Mouse (Mus musculus): ENCODE measurements at regions not wholly inside any gene's neighbourhood (a gene's known extent, or its start where the extent isn't known, plus 50 kb on each side); places are given as distances from the start of the nearest gene placed in this dataset.

DNA sequence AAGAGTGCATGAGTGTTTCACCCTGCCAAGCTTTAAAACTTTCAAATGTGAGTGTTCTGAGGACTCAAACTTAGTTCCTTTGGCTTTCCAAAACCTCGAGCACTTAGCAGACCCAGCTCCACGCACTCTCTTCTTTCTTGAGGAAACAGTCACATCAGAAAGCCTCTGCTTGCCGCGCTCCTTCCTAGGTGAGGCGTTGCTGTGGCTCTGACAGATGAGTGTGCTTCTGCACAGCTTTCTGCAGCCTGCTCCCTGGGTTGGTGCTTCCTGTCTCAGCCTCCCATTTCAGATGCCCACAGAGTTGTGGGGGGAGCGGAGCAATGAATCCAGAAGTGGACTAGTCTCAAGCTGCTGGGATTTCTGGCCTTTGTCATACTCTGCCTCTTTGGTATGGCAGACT is 95.3 kb upstream of the Id2 start:
- no peaks in the 10 kb centered on the region for H3K36me3 ChIP-seq (ENCODE audit: insufficient read depth, low read length)
- no peak overlapping the region for H3K9ac ChIP-seq (replicated peaks; ENCODE audit: low read length)
- no peak for ATAC-seq
- no peaks in the 10 kb centered on the region for H3K9me3 ChIP-seq (ENCODE audit: low read length)
- TF ChIP-seq CTCF (IDR thresholded peaks at IDR 0.05; ENCODE audit: low read depth): no peak
- DNase-seq (ENCODE audit: low spot score): no peak
- H3K4me2 ChIP-seq (ENCODE audit: low read depth, low read length): no peak overlapping the region
- H3K4me3 ChIP-seq (ENCODE audit: low read length): no peak overlapping the region
- H3K4me1 ChIP-seq (ENCODE audit: insufficient read depth, low read length): no peaks in the 10 kb centered on the region
- H3K27ac ChIP-seq: no peak overlapping the region
- no peaks in the 10 kb centered on the region for H3K27me3 ChIP-seq (ENCODE audit: insufficient read depth, low read length)
- 93% methylated on average over 6 of the region's 6 CpGs for WGBS

DNA sequence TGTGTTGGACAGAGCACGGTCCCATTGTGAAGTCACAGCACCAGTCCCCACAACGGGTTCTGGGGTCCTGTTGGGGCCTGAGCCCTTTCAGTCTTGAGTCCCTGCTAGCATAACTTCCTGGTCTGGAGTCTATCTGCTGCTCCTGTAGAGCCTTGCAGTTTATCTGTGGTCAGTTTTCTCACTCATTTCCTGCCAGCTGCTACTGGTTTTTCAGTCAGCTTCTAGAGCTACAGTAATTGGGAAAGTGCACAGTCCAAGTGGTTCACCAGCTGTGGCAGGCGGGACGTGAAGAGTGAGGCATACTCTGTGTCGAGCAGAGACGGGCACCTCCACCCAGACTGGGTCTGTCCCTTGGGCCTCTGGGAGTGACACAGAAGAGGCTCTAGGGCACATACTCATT is 93.4 kb upstream of the Id2 start:
- H3K9ac ChIP-seq (replicated peaks; ENCODE audit: low read length): no peak overlapping the region
- H3K9me3 ChIP-seq (ENCODE audit: low read length): no peaks in the 10 kb centered on the region
- no peak overlapping the region for H3K4me2 ChIP-seq (ENCODE audit: low read depth, low read length)
- no peak for DNase-seq (ENCODE audit: low spot score)
- H3K27ac ChIP-seq: no peak overlapping the region
- ATAC-seq: no peak
- H3K36me3 ChIP-seq (ENCODE audit: insufficient read depth, low read length): no peaks in the 10 kb centered on the region
- no peaks in the 10 kb centered on the region for H3K4me1 ChIP-seq (ENCODE audit: insufficient read depth, low read length)
- 63% methylated on average over 6 of the region's 6 CpGs for WGBS
- no peaks in the 10 kb centered on the region for H3K27me3 ChIP-seq (ENCODE audit: insufficient read depth, low read length)
- TF ChIP-seq CTCF (IDR thresholded peaks at IDR 0.05; ENCODE audit: low read depth): no peak
- H3K4me3 ChIP-seq (ENCODE audit: low read length): no peak overlapping the region

DNA sequence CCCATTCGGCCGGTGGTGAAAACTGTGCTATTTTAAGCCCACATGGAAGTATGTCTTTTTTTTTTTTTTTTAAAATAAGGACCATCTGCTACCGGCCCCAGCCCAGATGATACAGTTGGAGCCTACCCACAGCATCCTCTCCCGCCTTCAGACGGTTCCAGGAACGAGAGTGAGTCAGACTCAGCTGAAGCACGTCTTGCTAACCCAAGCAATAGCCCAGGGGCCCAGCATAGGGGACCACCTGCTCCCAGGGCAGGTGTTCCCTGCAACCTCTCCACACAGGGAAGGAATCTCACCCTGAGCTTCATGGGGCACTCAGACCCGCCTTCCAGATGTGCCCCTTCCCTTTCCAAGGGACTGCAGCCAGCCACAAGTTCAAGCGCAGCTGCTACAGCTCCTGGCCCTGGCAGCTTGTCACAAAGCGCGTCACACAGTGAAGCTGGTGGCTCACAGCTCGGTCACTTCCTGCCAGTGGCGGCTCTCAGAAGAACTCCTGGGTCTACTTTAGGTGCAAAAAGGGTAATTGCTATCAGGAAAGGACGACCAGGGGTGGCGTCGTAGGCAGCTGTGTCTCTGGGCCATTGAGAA is 92.3 kb upstream of the Id2 start:
- H3K36me3 ChIP-seq (ENCODE audit: insufficient read depth, low read length): no peaks in the 10 kb centered on the region
- DNase-seq (ENCODE audit: low spot score) (no peak), ATAC-seq (peak; percentile 51; the same call in 1 of the 2 replicates)
- TF ChIP-seq CTCF (IDR thresholded peaks at IDR 0.05; ENCODE audit: low read depth): no peak
- 62% methylated on average over 16 of the region's 16 CpGs for WGBS
- no peak overlapping the region for H3K4me3 ChIP-seq (ENCODE audit: low read length)
- no peak overlapping the region for H3K9ac ChIP-seq (replicated peaks; ENCODE audit: low read length)
- H3K4me1 ChIP-seq (ENCODE audit: insufficient read depth, low read length): no peaks in the 10 kb centered on the region
- H3K4me2 ChIP-seq (ENCODE audit: low read depth, low read length): no peak overlapping the region
- H3K9me3 ChIP-seq (ENCODE audit: low read length): no peaks in the 10 kb centered on the region
- H3K27me3 ChIP-seq (ENCODE audit: insufficient read depth, low read length): no peaks in the 10 kb centered on the region
- H3K27ac ChIP-seq: no peak overlapping the region

DNA sequence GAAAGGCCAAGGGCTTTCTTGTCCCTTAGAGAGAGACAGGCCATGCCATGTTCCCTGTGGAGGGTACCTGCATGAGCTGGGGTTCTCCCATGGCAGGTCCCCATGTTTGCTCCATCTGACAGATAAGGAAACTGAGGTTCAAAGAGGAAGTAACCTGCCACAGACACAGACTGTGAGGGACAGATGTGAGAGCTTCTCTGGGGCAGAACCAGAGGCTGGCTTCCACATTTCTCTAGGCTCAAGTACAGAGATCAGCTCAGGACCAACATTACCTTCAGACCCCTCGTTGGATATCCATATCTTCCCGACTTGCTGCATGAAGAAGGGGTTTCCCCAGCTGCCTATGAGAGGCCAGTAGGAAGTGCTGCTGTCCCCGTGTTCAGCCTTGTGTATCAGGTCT is 91.6 kb upstream of the Id2 start:
- DNase-seq (ENCODE audit: low spot score) (no peak), ATAC-seq (no peak)
- Histone ChIP-seq H3K36me3 (ENCODE audit: insufficient read depth, low read length) (no peaks in the 10 kb centered on the region), H3K4me2 (ENCODE audit: low read depth, low read length) (no peak overlapping the region), H3K27ac (no peak overlapping the region), H3K4me3 (ENCODE audit: low read length) (no peak overlapping the region), H3K9me3 (ENCODE audit: low read length) (no peaks in the 10 kb centered on the region), H3K27me3 (ENCODE audit: insufficient read depth, low read length) (no peaks in the 10 kb centered on the region), H3K4me1 (ENCODE audit: insufficient read depth, low read length) (no peaks in the 10 kb centered on the region), H3K9ac (replicated peaks; ENCODE audit: low read length) (no peak overlapping the region)
- no peak for TF ChIP-seq CTCF (IDR thresholded peaks at IDR 0.05; ENCODE audit: low read depth)
- WGBS: 81% methylated on average over 3 of the region's 3 CpGs

DNA sequence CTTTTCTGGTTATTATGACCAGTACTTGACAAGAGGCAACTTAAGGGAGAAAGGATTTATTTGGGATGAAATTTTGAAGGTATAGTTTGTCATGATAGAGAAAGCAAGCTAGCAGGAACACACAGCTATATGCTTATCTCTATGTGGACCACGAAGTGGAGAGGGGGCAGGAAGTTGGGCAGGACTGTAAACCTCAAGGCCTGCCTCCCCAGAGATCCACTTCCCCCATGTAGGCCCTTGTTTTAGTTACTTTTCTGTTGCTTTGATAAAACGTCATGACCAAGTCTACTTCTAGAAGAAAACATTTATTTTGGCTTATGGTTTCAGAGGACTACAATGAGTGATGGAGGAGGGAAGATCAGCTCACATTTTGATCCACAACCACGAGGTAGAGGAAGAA is 90.3 kb upstream of the Id2 start:
- TF ChIP-seq CTCF (IDR thresholded peaks at IDR 0.05; ENCODE audit: low read depth): no peak
- no peak overlapping the region for H3K4me3 ChIP-seq (ENCODE audit: low read length)
- H3K27me3 ChIP-seq (ENCODE audit: insufficient read depth, low read length): no peaks in the 10 kb centered on the region
- H3K4me2 ChIP-seq (ENCODE audit: low read depth, low read length): no peak overlapping the region
- H3K4me1 ChIP-seq (ENCODE audit: insufficient read depth, low read length): no peaks in the 10 kb centered on the region
- WGBS: 60% methylated on average over 3 of the region's 3 CpGs
- ATAC-seq (no peak), DNase-seq (ENCODE audit: low spot score) (no peak)
- H3K9me3 ChIP-seq (ENCODE audit: low read length): no peaks in the 10 kb centered on the region
- no peak overlapping the region for H3K9ac ChIP-seq (replicated peaks; ENCODE audit: low read length)
- no peaks in the 10 kb centered on the region for H3K36me3 ChIP-seq (ENCODE audit: insufficient read depth, low read length)
- no peak overlapping the region for H3K27ac ChIP-seq

DNA sequence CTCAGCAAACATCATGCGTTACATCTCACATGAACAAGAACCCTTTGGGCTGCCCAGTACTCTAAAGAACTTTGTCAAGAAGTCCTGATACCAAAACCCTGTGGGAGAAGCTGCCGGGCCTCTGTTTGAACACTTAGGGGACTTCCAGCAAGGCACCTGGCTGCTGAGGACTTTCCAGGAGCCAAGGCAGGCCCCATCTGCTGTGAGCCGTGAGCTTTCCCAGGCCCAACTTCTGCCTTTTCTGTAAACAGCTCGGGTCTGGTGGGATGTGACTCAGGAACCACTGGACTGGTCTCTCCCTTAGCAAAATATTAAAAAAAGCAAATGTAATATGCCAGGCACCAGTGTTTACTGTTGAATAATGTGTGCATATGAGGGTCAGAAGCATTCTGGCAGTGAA is 85.7 kb upstream of the Id2 start:
- TF ChIP-seq CTCF (IDR thresholded peaks at IDR 0.05; ENCODE audit: low read depth): no peak
- Histone ChIP-seq H3K4me2 (ENCODE audit: low read depth, low read length) (no peak overlapping the region), H3K27ac (no peak overlapping the region), H3K36me3 (ENCODE audit: insufficient read depth, low read length) (no peaks in the 10 kb centered on the region), H3K9me3 (ENCODE audit: low read length) (no peaks in the 10 kb centered on the region), H3K4me1 (ENCODE audit: insufficient read depth, low read length) (no peaks in the 10 kb centered on the region; the same call in 1 of the 2 replicates), H3K4me3 (ENCODE audit: low read length) (no peak overlapping the region), H3K27me3 (ENCODE audit: insufficient read depth, low read length) (no peaks in the 10 kb centered on the region), H3K9ac (replicated peaks; ENCODE audit: low read length) (no peak overlapping the region)
- ATAC-seq (no peak), DNase-seq (ENCODE audit: low spot score) (no peak)
- 85% methylated on average over 4 of the region's 4 CpGs for WGBS

DNA sequence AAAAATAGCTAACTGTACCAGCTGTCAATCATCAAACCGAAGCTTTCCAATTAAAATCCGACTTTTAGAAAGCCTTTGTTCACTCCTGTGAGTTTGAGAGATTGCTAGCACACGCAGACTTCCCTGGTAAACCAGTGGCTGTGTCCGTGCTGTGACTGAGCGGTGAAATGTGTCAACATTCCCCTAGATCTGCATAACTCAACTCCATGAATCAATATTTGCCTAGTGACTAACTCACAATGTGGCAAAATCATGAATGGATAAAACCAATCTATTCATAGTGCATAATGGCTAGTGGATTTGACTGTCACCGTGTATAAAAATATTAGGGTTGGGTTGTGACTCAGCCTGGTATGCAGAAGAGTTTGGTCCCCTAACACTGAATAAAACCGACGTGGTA is 84.4 kb upstream of the Id2 start:
- no peak for TF ChIP-seq CTCF (IDR thresholded peaks at IDR 0.05; ENCODE audit: low read depth)
- Histone ChIP-seq H3K4me2 (ENCODE audit: low read depth, low read length) (no peak overlapping the region), H3K27ac (no peak overlapping the region), H3K4me3 (ENCODE audit: low read length) (no peak overlapping the region), H3K36me3 (ENCODE audit: insufficient read depth, low read length) (no peaks in the 10 kb centered on the region), H3K27me3 (ENCODE audit: insufficient read depth, low read length) (no peaks in the 10 kb centered on the region), H3K9me3 (ENCODE audit: low read length) (no peaks in the 10 kb centered on the region), H3K4me1 (ENCODE audit: insufficient read depth, low read length) (no peaks in the 10 kb centered on the region; the same call in 1 of the 2 replicates), H3K9ac (replicated peaks; ENCODE audit: low read length) (no peak overlapping the region)
- WGBS: 87% methylated on average over 8 of the region's 8 CpGs
- ATAC-seq (no peak), DNase-seq (ENCODE audit: low spot score) (no peak)
